Mouse (Mus musculus) midbrain, postnatal 0 days (tissue): ENCODE results near the gene Gm10322. TPM values are rescaled to one million over a fixed set of nuclear protein-coding genes. Genes with fewer than 3 reads are reported as not detected.
A peak's percentile ranks its signal among the peaks of the same experiment; 100 is the strongest.

Source experiments
- ATAC-seq: fragments of 200-750 bp; cut with Nextera tagmentation; 2 replicates; pipeline ENCODE4 v1.8.0; 2017; ENCODE audit warnings: moderate number of reproducible peaks, mild to moderate bottlenecking, moderate TSS enrichment, moderate library complexity; ENCODE audit not compliant: low FRiP score
- DNase-seq: peaks from one replicate; pipeline ENCODE4 v3.0.0-alpha.2; 2015; ENCODE audit warnings: low spot score
- H3K27ac ChIP-seq: fragments of 300-500 bp; sonication (generic); 2 replicates; pipeline ENCODE4 v1.5.1; 2014; ENCODE audit warnings: low read depth, mild to moderate bottlenecking, low read length, mixed read lengths
- H3K27me3 ChIP-seq: fragments of 300-500 bp; sonication (generic); 2 replicates; pipeline ENCODE4 v1.6.1; 2014; ENCODE audit warnings: low read length, control low read depth, mixed read lengths; ENCODE audit not compliant: insufficient read depth
- H3K36me3 ChIP-seq: fragments of 300-500 bp; sonication (generic); 2 replicates; pipeline ENCODE4 v1.6.1; 2014; ENCODE audit warnings: low read length, control low read depth, mixed read lengths; ENCODE audit not compliant: insufficient read depth
- H3K4me1 ChIP-seq: fragments of 300-500 bp; sonication (generic); 2 replicates; pipeline ENCODE4 v1.6.1; 2014; ENCODE audit warnings: mild to moderate bottlenecking, control low read depth, antibody characterized with exemption, low read length, mixed read lengths; ENCODE audit not compliant: insufficient read depth
- H3K4me2 ChIP-seq: fragments of 300-500 bp; sonication (generic); 2 replicates; pipeline ENCODE4 v1.6.1; 2014; ENCODE audit warnings: low read depth, mild to moderate bottlenecking, low read length, mixed read lengths; ENCODE audit not compliant: poor library complexity, severe bottlenecking
- H3K4me3 ChIP-seq: fragments of 300-500 bp; sonication (generic); 2 replicates; pipeline ENCODE4 v1.5.1; 2014; ENCODE audit warnings: low read depth, mild to moderate bottlenecking, low read length, moderate library complexity
- H3K9ac ChIP-seq: fragments of 300-500 bp; sonication (generic); replicated peaks from 2 replicates; pipeline ENCODE4 v1.6.1; 2014; ENCODE audit warnings: mild to moderate bottlenecking, low read length, moderate library complexity, mixed read lengths; ENCODE audit not compliant: poor library complexity, severe bottlenecking
- H3K9me3 ChIP-seq: fragments of 300-500 bp; sonication (generic); 2 replicates; pipeline ENCODE4 v1.6.1; 2016; ENCODE audit warnings: low read length, control low read depth
- CTCF ChIP-seq: IDR thresholded peaks from 2 replicates; pipeline ENCODE4 v1.5.1; 2016; ENCODE audit warnings: antibody characterized with exemption, mild to moderate bottlenecking
- WGBS: fragments of 180-500 bp; shearing (Covaris S2); extraction: QIAGEN DNeasy Blood & Tissue Kit; methylation state at CpG from one replicate; pipeline ENCODE4 v1.1.7; 2014; 5-methylcytosine and 5-hydroxymethylcytosine counted together
- polyA plus RNA-seq: library from polyadenylated mRNA; unstranded; fragments of >200 nt; fragmentation: Nextera tagmentation; extraction: Ambion mirVana; gene quantifications from 2 replicates; pipeline ENCODE4 v1.2.1, GENCODE M21; 2015
- total RNA-seq: library from RNA; depleted of rRNA; stranded (reverse); fragments of >200 nt; gene quantifications from 2 replicates; pipeline ENCODE4 v1.2.3, GENCODE M21; 2014

Gm10322 gene
- total and polyA plus RNA-seq, 2 experiments from 2014 or later = not detected

DNA sequence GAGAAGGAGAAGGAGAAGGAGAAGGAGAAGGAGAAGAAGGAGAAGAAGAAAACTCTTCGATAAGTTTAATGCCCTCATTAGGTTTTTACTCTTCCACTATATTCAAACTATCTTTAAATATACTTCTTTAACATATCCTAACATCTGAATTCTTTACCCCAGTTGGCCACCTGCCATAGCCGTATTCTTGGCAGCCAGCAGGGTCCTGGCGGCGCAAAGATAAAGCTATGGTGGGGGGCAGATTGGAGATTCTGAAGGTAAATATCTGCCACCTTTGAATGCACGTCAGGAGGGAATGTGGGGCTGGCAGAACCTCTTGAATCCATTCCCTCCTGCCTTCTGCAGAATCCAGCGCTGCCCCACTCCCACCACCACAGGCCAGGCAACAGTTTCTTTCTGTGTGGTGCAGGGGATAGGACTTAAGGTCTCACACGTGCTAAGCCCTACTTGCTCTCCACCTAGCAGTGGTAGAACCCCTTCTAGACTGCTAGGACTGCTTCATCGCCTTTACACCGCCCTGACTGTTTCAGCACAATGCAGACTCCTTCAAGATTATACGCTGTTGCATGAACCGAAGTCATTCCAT lies 10.9 kb upstream of the Gm10322 start:
- H3K27me3 ChIP-seq = no peaks in the 10 kb centered on the region
- no peak for ATAC-seq
- TF ChIP-seq CTCF = no peak
- no peak for DNase-seq
- H3K4me2 ChIP-seq = no peak overlapping the region
- WGBS = 83% methylated on average over 11 of the region's 11 CpGs
- H3K9ac ChIP-seq = no peak overlapping the region
- H3K9me3 ChIP-seq = no peaks in the 10 kb centered on the region
- no peak overlapping the region for H3K27ac ChIP-seq
- H3K4me3 ChIP-seq = no peak overlapping the region
- H3K4me1 ChIP-seq = no peaks in the 10 kb centered on the region
- no peaks in the 10 kb centered on the region for H3K36me3 ChIP-seq

DNA sequence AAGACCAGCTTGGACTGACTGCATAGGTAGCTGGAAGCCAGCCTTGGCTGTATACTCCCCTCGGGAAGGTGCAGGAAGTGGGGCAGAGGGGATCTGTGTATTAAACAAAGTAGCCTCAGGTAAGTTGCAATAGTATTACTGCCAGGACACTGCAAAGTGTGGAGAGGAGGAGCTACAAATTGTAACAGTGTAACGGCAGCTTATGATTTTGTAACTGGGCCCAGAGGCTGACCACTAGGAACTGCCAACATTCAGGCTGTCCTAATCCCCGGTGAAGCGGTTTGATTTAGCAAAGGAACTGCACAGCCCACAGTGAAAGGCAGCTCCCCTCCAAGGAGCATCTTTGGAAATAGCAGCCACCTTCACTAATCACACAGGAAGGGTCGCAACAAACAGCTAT lies 2.6 kb upstream of the Gm10322 start:
- Histone ChIP-seq H3K4me1 (peaks cover 15% of the 10 kb centered on the region; the same call in 1 of the 2 replicates), H3K4me2 (no peak overlapping the region), H3K9ac (no peak overlapping the region), H3K4me3 (no peak overlapping the region), H3K27me3 (no peaks in the 10 kb centered on the region), H3K36me3 (no peaks in the 10 kb centered on the region), H3K27ac (no peak overlapping the region), H3K9me3 (no peaks in the 10 kb centered on the region)
- ATAC-seq (no peak), DNase-seq (no peak)
- no peak for TF ChIP-seq CTCF
- WGBS = 60% methylated on average over 5 of the region's 5 CpGs

DNA sequence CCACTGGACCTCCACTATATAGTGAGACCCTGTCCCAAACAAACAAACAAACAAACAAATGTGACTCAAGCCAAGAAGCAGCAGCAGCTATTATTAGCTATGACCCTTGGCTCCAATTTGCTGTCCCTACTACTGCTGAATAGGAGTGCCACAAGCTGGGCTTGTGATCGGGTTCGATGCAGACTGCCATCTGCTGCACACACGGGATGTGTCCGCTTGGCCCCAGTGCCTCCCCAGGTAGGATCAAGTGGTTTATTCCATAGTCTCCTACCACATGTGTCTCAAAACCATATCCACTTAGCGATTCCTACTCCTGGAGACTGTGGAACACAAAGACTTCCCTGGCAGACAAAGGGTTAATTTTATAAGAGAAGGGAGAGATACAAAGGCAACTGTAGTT lies 1.7 kb upstream of the Gm10322 start:
- 77% methylated on average over 5 of the region's 5 CpGs for WGBS
- peaks cover 15% of the 10 kb centered on the region; the same call in 1 of the 2 replicates for H3K4me1 ChIP-seq
- DNase-seq = no peak
- peak overlapping the region; percentile 13; the same call in 1 of the 2 replicates for H3K9ac ChIP-seq
- no peaks in the 10 kb centered on the region for H3K36me3 ChIP-seq
- H3K9me3 ChIP-seq = no peaks in the 10 kb centered on the region
- no peak overlapping the region for H3K27ac ChIP-seq
- no peaks in the 10 kb centered on the region for H3K27me3 ChIP-seq
- peak overlapping the region; percentile 92; the same call in 1 of the 2 replicates for H3K4me3 ChIP-seq
- no peak for ATAC-seq
- TF ChIP-seq CTCF = no peak
- peak overlapping the region; percentile 88 for H3K4me2 ChIP-seq

DNA sequence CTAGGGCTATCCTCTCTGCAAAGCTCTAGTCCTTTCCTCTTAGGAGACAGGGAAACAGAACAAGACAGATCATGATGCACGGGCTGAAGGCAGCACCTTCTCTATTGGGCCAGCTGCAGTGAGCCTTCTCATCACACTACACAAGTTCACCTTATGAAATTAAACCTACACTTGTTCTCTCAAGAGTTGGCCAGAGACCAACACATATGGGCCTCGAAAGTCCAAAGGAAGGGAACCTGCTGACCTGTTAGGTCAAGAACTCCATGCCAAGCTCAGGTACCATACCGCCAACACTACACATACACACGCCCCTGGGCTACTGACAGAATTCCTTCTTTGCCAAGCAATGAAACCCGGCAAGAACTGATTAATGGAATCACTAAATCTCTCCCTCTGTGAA lies 452 bp upstream of the Gm10322 start:
- Histone ChIP-seq H3K9ac (peak overlapping the region; percentile 96), H3K27me3 (no peaks in the 10 kb centered on the region), H3K9me3 (no peaks in the 10 kb centered on the region), H3K4me2 (peak overlapping the region; percentile 88), H3K36me3 (no peaks in the 10 kb centered on the region), H3K4me3 (peak overlapping the region; percentile 92), H3K27ac (no peak overlapping the region), H3K4me1 (peaks cover 15% of the 10 kb centered on the region; the same call in 1 of the 2 replicates)
- ATAC-seq (no peak), DNase-seq (no peak)
- TF ChIP-seq CTCF = no peak
- WGBS = 32% methylated on average over 5 of the region's 5 CpGs

DNA sequence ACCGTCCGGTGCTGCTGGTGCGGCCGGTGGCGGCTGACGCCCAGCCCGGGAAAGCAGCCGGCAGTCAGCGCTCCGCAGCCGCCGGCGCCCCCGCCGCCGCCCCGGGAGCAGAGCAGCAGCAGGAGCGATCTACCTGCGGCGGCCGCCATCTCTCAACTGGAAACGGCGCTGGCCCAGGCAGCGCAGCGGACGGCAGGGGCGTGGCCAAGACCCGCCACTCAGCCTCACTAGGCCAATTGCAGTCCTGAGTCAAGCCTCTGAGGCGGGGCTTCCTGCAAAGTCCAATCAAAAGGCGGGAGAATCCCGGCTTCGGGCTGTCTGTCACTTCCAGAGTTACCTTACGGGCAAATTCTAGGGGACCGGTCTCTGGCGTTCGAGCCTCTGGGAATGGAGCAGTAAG lies 659 bp downstream of the Gm10322 start, which contains the start of gene Mcu:
Gene Mcu (minus strand): TSS at position 171 of the 400 bp plus-strand sequence.
- H3K4me1 ChIP-seq = peaks cover 15% of the 10 kb centered on the region; the same call in 1 of the 2 replicates
- H3K27me3 ChIP-seq = no peaks in the 10 kb centered on the region
- H3K36me3 ChIP-seq = no peaks in the 10 kb centered on the region
- H3K27ac ChIP-seq = peak within 1 kb of the TSS; percentile 87
- no peak for TF ChIP-seq CTCF
- WGBS = under 1% methylated on average over 33 of the region's 36 CpGs
- peak within 1 kb of the TSS; percentile 88 for H3K4me2 ChIP-seq
- peak; percentile 97 for DNase-seq
- ATAC-seq = peak; percentile 100
- peak within 1 kb of the TSS; percentile 92 for H3K4me3 ChIP-seq
- peak within 1 kb of the TSS; percentile 96 for H3K9ac ChIP-seq
- no peaks in the 10 kb centered on the region for H3K9me3 ChIP-seq

DNA sequence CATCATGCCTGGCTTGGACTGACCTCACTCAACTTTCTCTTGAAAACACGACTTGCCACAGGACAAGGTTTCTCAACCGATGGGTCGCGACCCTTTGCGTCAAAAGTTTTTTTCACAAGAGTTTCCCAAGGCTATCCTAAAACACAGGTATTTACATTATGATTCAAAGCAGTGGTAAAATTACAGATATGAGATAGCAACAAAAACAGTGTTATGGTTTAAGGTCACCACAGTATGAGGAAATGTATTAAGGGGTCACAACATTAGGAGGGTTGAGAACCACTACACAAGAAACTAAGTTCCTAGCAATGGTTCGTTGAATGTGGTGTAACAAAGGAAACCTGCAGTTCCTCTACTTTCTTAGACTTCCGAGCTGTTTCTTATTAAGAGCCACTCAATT lies 1.9 kb downstream of the Gm10322 start:
- H3K27me3 ChIP-seq = no peaks in the 10 kb centered on the region
- no peak overlapping the region for H3K27ac ChIP-seq
- H3K4me3 ChIP-seq = no peak overlapping the region
- DNase-seq = no peak
- no peak for ATAC-seq
- H3K4me1 ChIP-seq = peaks cover 15% of the 10 kb centered on the region; the same call in 1 of the 2 replicates
- H3K4me2 ChIP-seq = no peak overlapping the region
- TF ChIP-seq CTCF = no peak
- no peaks in the 10 kb centered on the region for H3K36me3 ChIP-seq
- no peaks in the 10 kb centered on the region for H3K9me3 ChIP-seq
- H3K9ac ChIP-seq = no peak overlapping the region
- 92% methylated on average over 7 of the region's 7 CpGs for WGBS
